Comparison of ENCODE assay signal across 15 mouse cellular contexts in the genomic region with DNA sequence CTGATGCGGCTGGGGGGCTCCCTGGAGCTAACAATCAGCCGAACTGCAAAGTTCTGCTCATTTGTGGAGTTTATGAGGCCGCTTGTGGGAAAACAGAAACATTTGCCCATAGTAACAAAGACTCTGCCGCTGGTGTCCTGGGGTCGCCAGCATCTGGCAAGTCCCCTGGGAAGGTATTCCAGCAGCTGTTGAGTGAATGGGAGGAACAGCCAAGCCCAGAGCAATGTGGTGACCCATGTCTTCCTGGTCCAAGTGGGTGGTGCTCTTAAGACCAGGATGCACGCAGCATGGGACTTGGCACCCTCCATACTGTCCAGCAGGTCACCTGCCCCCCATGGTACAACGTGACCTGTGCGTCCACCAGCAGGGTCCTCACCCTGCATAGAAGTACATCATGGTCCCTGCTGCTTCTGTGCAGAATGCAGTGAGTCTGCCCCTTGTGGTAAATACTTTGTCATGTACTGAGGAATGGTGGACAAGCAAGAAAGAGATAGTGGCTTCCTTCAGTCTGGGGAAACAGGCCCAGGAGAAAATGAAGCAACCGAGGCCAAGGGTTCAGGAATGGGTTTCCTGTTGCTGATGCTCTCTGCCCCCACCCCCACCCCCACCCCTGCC. TPM values are rescaled to one million over a fixed set of nuclear protein-coding genes. Genes with fewer than 3 reads are reported as not detected.
DNase-seq lines count a peak whose midpoint lies in the region; ATAC-seq and TF ChIP-seq lines count a peak whose summit lies in the region.
"Had no signal": no experiment of that assay in that cellular context is flagged by ENCODE, and none has a peak within 500 bp of the region (broad histone marks: within the 10 kb centered on the region; RNA-seq: fewer than 3 reads in every experiment).

No protein-coding gene starts in this region.

- no peak overlapping the region for H3K9ac ChIP-seq in lung, embryonic 15.5 days
- H3K9ac ChIP-seq: embryonic facial prominence, embryonic 13.5 days; forebrain, embryonic 13.5 days; hindbrain, embryonic 13.5 days; midbrain, embryonic 15.5 days; neural tube, embryonic 13.5 days had no signal

- no peak overlapping the region for H3K27ac ChIP-seq in kidney, adult 2 months (ENCODE audit: insufficient read depth, low read depth, low read length)
- peak overlapping the region; percentile 45; the same call in 1 of the 2 replicates for H3K27ac ChIP-seq in lung, embryonic 15.5 days
- H3K27ac ChIP-seq: embryonic facial prominence, embryonic 13.5 days; forebrain, embryonic 13.5 days; hindbrain, embryonic 13.5 days; midbrain, embryonic 15.5 days; neural tube, embryonic 13.5 days had no signal

- H3K27me3 ChIP-seq in kidney, adult 2 months (replicated peaks; ENCODE audit: control insufficient read depth, insufficient read depth, low read length) = no peaks in the 10 kb centered on the region
- H3K27me3 ChIP-seq in lung, embryonic 15.5 days = no peaks in the 10 kb centered on the region
- H3K27me3 ChIP-seq: embryonic facial prominence, embryonic 13.5 days; forebrain, embryonic 13.5 days; hindbrain, embryonic 13.5 days; midbrain, embryonic 15.5 days; neural tube, embryonic 13.5 days had no signal

- WGBS in kidney, adult 2 months = 67% methylated on average over 9 of the region's 9 CpGs
- WGBS in lung, embryonic 15.5 days = 68% methylated on average over 9 of the region's 9 CpGs

- no peak for TF ChIP-seq POLR2A in kidney, adult 2 months (IDR thresholded peaks at IDR 0.05; ENCODE audit: low read depth, low read length)

- H3K9me3 ChIP-seq in lung, embryonic 15.5 days = no peaks in the 10 kb centered on the region
- H3K9me3 ChIP-seq: embryonic facial prominence, embryonic 13.5 days; forebrain, embryonic 13.5 days; hindbrain, embryonic 13.5 days; midbrain, embryonic 15.5 days; neural tube, embryonic 13.5 days had no signal

- no peaks in the 10 kb centered on the region for H3K36me3 ChIP-seq in kidney, adult 2 months (ENCODE audit: control insufficient read depth, insufficient read depth, low read length)
- no peaks in the 10 kb centered on the region for H3K36me3 ChIP-seq in lung, embryonic 15.5 days
- H3K36me3 ChIP-seq: embryonic facial prominence, embryonic 13.5 days; hindbrain, embryonic 13.5 days; midbrain, embryonic 15.5 days; neural tube, embryonic 13.5 days had no signal

- TF ChIP-seq CTCF in kidney, adult 2 months (conservative IDR thresholded peaks at IDR 0.05; ENCODE audit: insufficient read depth, insufficient read length, low read depth, low read length) = no peak

- H3K4me3 ChIP-seq in kidney, adult 2 months (ENCODE audit: insufficient read depth, low read depth, low read length) = no peak overlapping the region
- H3K4me3 ChIP-seq in lung, embryonic 15.5 days = no peak overlapping the region
- H3K4me3 ChIP-seq: embryonic facial prominence, embryonic 13.5 days; forebrain, embryonic 13.5 days; hindbrain, embryonic 13.5 days; midbrain, embryonic 15.5 days; neural tube, embryonic 13.5 days had no signal

- no peaks in the 10 kb centered on the region for H3K4me1 ChIP-seq in kidney, adult 2 months (ENCODE audit: control insufficient read depth, insufficient read depth, low read length)
- H3K4me1 ChIP-seq in lung, embryonic 15.5 days = peaks cover 39% of the 10 kb centered on the region

- H3K4me2 ChIP-seq in lung, embryonic 15.5 days = no peak overlapping the region
- H3K4me2 ChIP-seq: embryonic facial prominence, embryonic 13.5 days; forebrain, embryonic 13.5 days; hindbrain, embryonic 13.5 days; midbrain, embryonic 15.5 days; neural tube, embryonic 13.5 days had no signal

- DNase-seq in embryo, embryonic 10 days (ENCODE audit: low spot score) = peak; percentile 7
- DNase-seq in embryo, embryonic 9.5 days (ENCODE audit: extremely low spot score) = no peak
- peak; percentile 7 for DNase-seq in kidney, adult 2 months
- DNase-seq in kidney, adult 8-10 months = no peak
- DNase-seq in lung, postnatal 36 days = no peak
- DNase-seq in heart, postnatal 4 days = peak; percentile 22
- DNase-seq: adrenal gland, postnatal 10 days had no signal

- no peak for ATAC-seq in lung, embryonic 15.5 days (ENCODE audit: borderline replicate concordance, extremely low read depth, low FRiP score, low TSS enrichment)
- no peak for ATAC-seq in frontal cortex, adult (ENCODE audit: low TSS enrichment)
- ATAC-seq: forebrain, embryonic 13.5 days; midbrain, embryonic 15.5 days had no signal

RNA-seq across cellular contexts. Expression of a gene that starts 8.6 kb away (rescaled TPM):
- 0.27 TPM in 1 of 2 replicates, not detected in the other for polyA plus RNA-seq in kidney, adult 2 months (2012; rRNA removed)
- not detected in 2 replicates for polyA plus RNA-seq in lung, embryonic 15.5 days (2015; fragmentation: Nextera tagmentation; extraction: Ambion mirVana)
- total RNA-seq in heart, postnatal 4 days (2021) = not detected
- total RNA-seq: adrenal gland, postnatal 10 days had no signal
- polyA plus RNA-seq: embryonic facial prominence, embryonic 13.5 days; forebrain, embryonic 13.5 days; hindbrain, embryonic 13.5 days; liver, embryonic 16.5 days; neural tube, embryonic 13.5 days had no signal

Comparison
In these comparisons a context has a peak if more than half of its experiments do, and no peak if none do; other contexts are left out.
1. DNase-seq: peak in embryo, embryonic 10 days (single experiment), kidney, adult 2 months (single experiment) and heart, postnatal 4 days (single experiment); none in embryo, embryonic 9.5 days (single experiment), kidney, adult 8-10 months (0 of 2) and lung, postnatal 36 days (single experiment).